Mouse (Mus musculus) hindbrain, embryonic 10.5 days (tissue): ENCODE measurements at regions not wholly inside any gene's neighbourhood (a gene's known extent, or its start where the extent isn't known, plus 50 kb on each side); places are given as distances from the start of the nearest gene placed in this dataset.
A peak's percentile ranks its signal among the peaks of the same experiment; 100 is the strongest.

Experiments used
- DNase-seq: peaks from one replicate; pipeline ENCODE4 v3.0.0-alpha.2; 2017; ENCODE audit warnings: low spot score
- H3K27ac ChIP-seq: fragments of 300-500 bp; sonication (generic); 2 replicates; pipeline ENCODE4 v1.5.1; 2016; ENCODE audit warnings: mild to moderate bottlenecking, moderate library complexity
- H3K27me3 ChIP-seq: fragments of 300-500 bp; sonication (generic); 2 replicates; pipeline ENCODE4 v1.6.1; 2016; ENCODE audit warnings: mild to moderate bottlenecking; ENCODE audit not compliant: poor library complexity, insufficient read depth, severe bottlenecking
- H3K36me3 ChIP-seq: fragments of 300-500 bp; sonication (generic); 2 replicates; pipeline ENCODE4 v1.6.1; 2016; ENCODE audit warnings: mild to moderate bottlenecking, moderate library complexity
- H3K4me1 ChIP-seq: fragments of 300-500 bp; sonication (generic); replicated peaks from 2 replicates; pipeline ENCODE4 v1.6.1; 2016; ENCODE audit warnings: mild to moderate bottlenecking
- H3K4me3 ChIP-seq: fragments of 300-500 bp; sonication (generic); 2 replicates; pipeline ENCODE4 v1.5.1; 2016; ENCODE audit warnings: mild to moderate bottlenecking, moderate library complexity
- H3K9me3 ChIP-seq: fragments of 300-500 bp; sonication (generic); 2 replicates; pipeline ENCODE4 v1.6.1; 2016; ENCODE audit warnings: mild to moderate bottlenecking, moderate library complexity
- WGBS: fragments of 180-500 bp; shearing (Covaris S2); methylation state at CpG from one replicate; pipeline ENCODE4 v1.1.7; 2016; 5-methylcytosine and 5-hydroxymethylcytosine counted together

GRCm38 (mm10) chr9:23535872-23536271, 313.0 kb downstream of the Bmper start:
- no peaks in the 10 kb centered on the region for H3K4me1 ChIP-seq
- H3K27me3 ChIP-seq = no peaks in the 10 kb centered on the region
- H3K4me3 ChIP-seq = no peak overlapping the region
- no peak for DNase-seq
- H3K36me3 ChIP-seq = no peaks in the 10 kb centered on the region
- H3K9me3 ChIP-seq = no peaks in the 10 kb centered on the region
- H3K27ac ChIP-seq = no peak overlapping the region
- 80% methylated on average over 2 of the region's 2 CpGs for WGBS

- H3K27ac ChIP-seq = no peak overlapping the region
- no peak overlapping the region for H3K4me3 ChIP-seq
- H3K9me3 ChIP-seq = no peaks in the 10 kb centered on the region
- no peaks in the 10 kb centered on the region for H3K27me3 ChIP-seq
- DNase-seq = no peak
- no peaks in the 10 kb centered on the region for H3K4me1 ChIP-seq
- no peaks in the 10 kb centered on the region for H3K36me3 ChIP-seq
- 86% methylated on average over 5 of the region's 5 CpGs for WGBS
Observed at GRCm38 (mm10) chr9:23538051-23538450, 315.2 kb downstream of the Bmper start.

GRCm38 (mm10) chr9:23551692-23552091, 328.8 kb downstream of the Bmper start:
- H3K27ac ChIP-seq = no peak overlapping the region
- no peaks in the 10 kb centered on the region for H3K27me3 ChIP-seq
- no peaks in the 10 kb centered on the region for H3K9me3 ChIP-seq
- 91% methylated on average over 2 of the region's 2 CpGs for WGBS
- H3K4me1 ChIP-seq = no peaks in the 10 kb centered on the region
- no peak overlapping the region for H3K4me3 ChIP-seq
- no peaks in the 10 kb centered on the region for H3K36me3 ChIP-seq
- DNase-seq = no peak

GRCm38 (mm10) chr9:23553766-23554165, 330.9 kb downstream of the Bmper start:
- no peaks in the 10 kb centered on the region for H3K36me3 ChIP-seq
- H3K27ac ChIP-seq = no peak overlapping the region
- no peaks in the 10 kb centered on the region for H3K9me3 ChIP-seq
- no peaks in the 10 kb centered on the region for H3K27me3 ChIP-seq
- WGBS = 86% methylated on average over 1 of the region's 1 CpGs
- DNase-seq = no peak
- no peaks in the 10 kb centered on the region for H3K4me1 ChIP-seq
- no peak overlapping the region for H3K4me3 ChIP-seq

GRCm38 (mm10) chr9:23557601-23558000, 334.7 kb downstream of the Bmper start:
- Histone ChIP-seq H3K27me3 (no peaks in the 10 kb centered on the region), H3K4me1 (no peaks in the 10 kb centered on the region), H3K9me3 (no peaks in the 10 kb centered on the region), H3K27ac (no peak overlapping the region), H3K4me3 (no peak overlapping the region), H3K36me3 (no peaks in the 10 kb centered on the region)
- whole genome bisulfite sequencing = 88% methylated on average over 3 of the region's 3 CpGs
- DNase-seq = no peak

GRCm38 (mm10) chr9:23561924-23562323, 339.0 kb downstream of the Bmper start:
- no peaks in the 10 kb centered on the region for H3K36me3 ChIP-seq
- no peaks in the 10 kb centered on the region for H3K9me3 ChIP-seq
- no peak overlapping the region for H3K4me3 ChIP-seq
- no peaks in the 10 kb centered on the region for H3K4me1 ChIP-seq
- H3K27ac ChIP-seq = no peak overlapping the region
- 76% methylated on average over 3 of the region's 3 CpGs for WGBS
- DNase-seq = no peak
- no peaks in the 10 kb centered on the region for H3K27me3 ChIP-seq

GRCm38 (mm10) chr9:23567081-23567480, 344.2 kb downstream of the Bmper start:
- Histone ChIP-seq H3K27me3 (no peaks in the 10 kb centered on the region), H3K27ac (no peak overlapping the region), H3K36me3 (no peaks in the 10 kb centered on the region), H3K4me3 (no peak overlapping the region), H3K4me1 (no peaks in the 10 kb centered on the region), H3K9me3 (no peaks in the 10 kb centered on the region)
- no peak for DNase-seq

- DNase-seq = no peak
- no peaks in the 10 kb centered on the region for H3K27me3 ChIP-seq
- WGBS = 72% methylated on average over 8 of the region's 8 CpGs
- H3K4me1 ChIP-seq = no peaks in the 10 kb centered on the region
- no peaks in the 10 kb centered on the region for H3K9me3 ChIP-seq
- H3K36me3 ChIP-seq = no peaks in the 10 kb centered on the region
- no peak overlapping the region for H3K4me3 ChIP-seq
- H3K27ac ChIP-seq = no peak overlapping the region
Observed at GRCm38 (mm10) chr9:23570150-23570549, 347.3 kb downstream of the Bmper start.

- Histone ChIP-seq H3K9me3 (no peaks in the 10 kb centered on the region), H3K27me3 (no peaks in the 10 kb centered on the region), H3K4me3 (no peak overlapping the region), H3K27ac (no peak overlapping the region), H3K4me1 (no peaks in the 10 kb centered on the region), H3K36me3 (no peaks in the 10 kb centered on the region)
- no peak for DNase-seq
- 86% methylated on average over 2 of the region's 2 CpGs for WGBS
Observed at GRCm38 (mm10) chr9:23576314-23576713, 353.4 kb downstream of the Bmper start.

GRCm38 (mm10) chr9:23580155-23580554, 357.3 kb downstream of the Bmper start:
- H3K27me3 ChIP-seq = no peaks in the 10 kb centered on the region
- no peak overlapping the region for H3K4me3 ChIP-seq
- WGBS = 82% methylated on average over 6 of the region's 6 CpGs
- no peak overlapping the region for H3K27ac ChIP-seq
- H3K9me3 ChIP-seq = no peaks in the 10 kb centered on the region
- H3K36me3 ChIP-seq = no peaks in the 10 kb centered on the region
- H3K4me1 ChIP-seq = no peaks in the 10 kb centered on the region
- no peak for DNase-seq

- Histone ChIP-seq H3K4me1 (no peaks in the 10 kb centered on the region), H3K27ac (no peak overlapping the region), H3K36me3 (no peaks in the 10 kb centered on the region), H3K4me3 (no peak overlapping the region), H3K9me3 (no peaks in the 10 kb centered on the region), H3K27me3 (no peaks in the 10 kb centered on the region)
- peak; percentile 69 for DNase-seq
- 25% methylated on average over 6 of the region's 6 CpGs for WGBS
Observed at GRCm38 (mm10) chr9:23581039-23581606, 358.2 kb downstream of the Bmper start.

- 0 out of 2 replicates have a peak, but pooled peaks cover 3% of the 10 kb centered on the region for H3K4me1 ChIP-seq
- H3K36me3 ChIP-seq = no peaks in the 10 kb centered on the region
- H3K27me3 ChIP-seq = no peaks in the 10 kb centered on the region
- DNase-seq = no peak
- H3K27ac ChIP-seq = no peak overlapping the region
- H3K4me3 ChIP-seq = no peak overlapping the region
- no peaks in the 10 kb centered on the region for H3K9me3 ChIP-seq
Observed at GRCm38 (mm10) chr9:23584561-23584960, 361.7 kb downstream of the Bmper start.

GRCm38 (mm10) chr9:23589024-23589423, 366.1 kb downstream of the Bmper start:
- Histone ChIP-seq H3K36me3 (no peaks in the 10 kb centered on the region), H3K27me3 (no peaks in the 10 kb centered on the region), H3K27ac (no peak overlapping the region), H3K4me3 (no peak overlapping the region), H3K9me3 (no peaks in the 10 kb centered on the region), H3K4me1 (0 out of 2 replicates have a peak, but pooled peaks cover 3% of the 10 kb centered on the region)
- 21% methylated on average over 2 of the region's 2 CpGs for WGBS
- DNase-seq = no peak

- Histone ChIP-seq H3K27ac (no peak overlapping the region), H3K4me3 (no peak overlapping the region), H3K27me3 (no peaks in the 10 kb centered on the region), H3K9me3 (no peaks in the 10 kb centered on the region), H3K4me1 (0 out of 2 replicates have a peak, but pooled peaks cover 3% of the 10 kb centered on the region), H3K36me3 (no peaks in the 10 kb centered on the region)
- no peak for DNase-seq
Observed at GRCm38 (mm10) chr9:23591906-23592305, 369.0 kb downstream of the Bmper start.
